Mouse (Mus musculus) olfactory bulb, adult 2 months (tissue): ENCODE data around the gene Eif2s3x. TPM values are rescaled to one million over a fixed set of nuclear protein-coding genes. Genes with fewer than 3 reads are reported as not detected.

Experiments used
- H3K27ac ChIP-seq: fragments of 200-500 bp; 2 replicates; pipeline ENCODE4 v1.5.1; 2012; ENCODE audit warnings: low read depth, low read length; ENCODE audit not compliant: insufficient read depth
- H3K4me1 ChIP-seq: fragments of 200-500 bp; 2 replicates; pipeline ENCODE4 v1.6.1; 2012; ENCODE audit warnings: low read length; ENCODE audit not compliant: control insufficient read depth, insufficient read depth
- H3K4me3 ChIP-seq: fragments of 200-500 bp; 2 replicates; pipeline ENCODE4 v1.5.1; 2012; ENCODE audit warnings: mild to moderate bottlenecking, low read depth, low read length, moderate library complexity; ENCODE audit not compliant: insufficient read depth
- CTCF ChIP-seq: fragments of 200-500 bp; IDR thresholded peaks from 2 replicates; pipeline ENCODE4 v1.5.1; 2012; ENCODE audit warnings: low read depth, mild to moderate bottlenecking, low read length, moderate library complexity; ENCODE audit not compliant: insufficient read depth
- POLR2A ChIP-seq: fragments of 200-500 bp; IDR thresholded peaks from 2 replicates; pipeline ENCODE4 v1.6.1; 2012; ENCODE audit warnings: mild to moderate bottlenecking, low read depth, low read length, moderate library complexity; ENCODE audit not compliant: insufficient read depth
- WGBS: fragments of 180-500 bp; shearing (Covaris S2); methylation state at CpG from one replicate; pipeline ENCODE4 v1.1.7; 2018; 5-methylcytosine and 5-hydroxymethylcytosine counted together
- polyA plus RNA-seq: library from polyadenylated mRNA; stranded (reverse); fragments of >200 nt; gene quantifications from 2 replicates; pipeline ENCODE4 v1.2.4, GENCODE M21; 2012; ENCODE audit warnings: low replicate concordance; ENCODE audit not compliant: missing spikeins, insufficient read depth, insufficient read length

Eif2s3x gene
- polyA plus RNA-seq, 1 experiment = not detected

DNA sequence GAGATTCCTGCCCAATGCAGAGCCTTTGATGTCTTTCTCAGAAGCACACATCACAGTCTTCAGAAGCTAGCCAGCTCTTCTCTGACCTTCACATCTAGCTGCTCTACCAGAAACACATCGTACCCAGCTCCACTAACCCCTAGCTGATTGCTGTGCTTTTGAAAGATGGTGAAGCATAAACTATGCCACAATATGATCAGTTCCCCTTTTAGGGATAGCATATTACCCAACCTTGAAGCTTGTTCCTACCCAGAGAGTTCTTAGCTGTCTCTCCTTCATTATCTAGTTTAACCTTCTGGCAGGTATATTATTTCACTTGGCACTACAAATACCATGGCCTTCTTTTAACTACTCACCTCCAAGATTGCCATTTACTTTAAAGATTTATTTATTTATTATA is 72.6 kb downstream of the Eif2s3x start:
- no peak overlapping the region for H3K4me3 ChIP-seq
- TF ChIP-seq CTCF = no peak
- no peak for TF ChIP-seq POLR2A
- no peak overlapping the region for H3K27ac ChIP-seq
- WGBS = 96% methylated on average over 1 of the region's 1 CpGs
- no peaks in the 10 kb centered on the region for H3K4me1 ChIP-seq

Other genes starting within 250 kb of the Eif2s3x start
- gene AU015836, start 244.2 kb downstream of the Eif2s3x start, polyA plus RNA-seq = not detected in 2 replicates
- not detected in 2 replicates for gene Zfx, start 89.2 kb downstream of the Eif2s3x start, polyA plus RNA-seq
- not detected in 2 replicates for gene Klhl15, start 21.7 kb upstream of the Eif2s3x start, polyA plus RNA-seq
- gene Fam90a1b, start 153.9 kb upstream of the Eif2s3x start, polyA plus RNA-seq = not detected in 2 replicates
- gene Apoo, start 154.3 kb upstream of the Eif2s3x start, polyA plus RNA-seq = not detected in 2 replicates